Mouse (Mus musculus) ZHBTc4 (cell line): ENCODE data around the gene Clptm1.

Experiments used
- DNase-seq: peaks from one replicate; pipeline ENCODE4 v3.0.0-alpha.2; 2011; ENCODE audit warnings: low read depth, low spot score

Gene Clptm1

DNA sequence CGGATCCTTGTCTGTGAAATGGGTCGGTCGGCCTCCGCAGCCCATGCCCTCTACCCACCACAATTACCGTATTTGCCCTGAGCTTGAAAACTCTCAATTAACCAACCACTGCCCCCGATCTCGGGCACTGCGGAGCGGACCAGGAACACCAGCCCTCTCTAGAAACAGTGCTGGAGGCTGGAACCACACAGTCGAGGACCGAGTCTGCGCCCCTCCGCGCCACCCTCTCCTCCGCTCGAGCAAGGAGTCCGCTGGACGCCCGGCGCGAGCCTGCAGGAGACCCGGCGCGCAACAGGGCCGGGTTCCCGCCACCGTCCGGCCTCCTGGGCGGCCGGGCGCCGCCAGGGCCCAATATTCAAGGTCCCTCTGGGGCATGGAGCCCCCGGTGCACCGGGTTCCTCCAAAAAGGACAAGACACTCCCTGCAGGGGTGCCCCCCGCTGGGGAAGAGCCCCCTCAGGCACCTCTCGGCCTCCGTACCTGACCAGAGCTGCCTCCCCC, 328 bp downstream of the Clptm1 start:
- no peak for DNase-seq

DNA sequence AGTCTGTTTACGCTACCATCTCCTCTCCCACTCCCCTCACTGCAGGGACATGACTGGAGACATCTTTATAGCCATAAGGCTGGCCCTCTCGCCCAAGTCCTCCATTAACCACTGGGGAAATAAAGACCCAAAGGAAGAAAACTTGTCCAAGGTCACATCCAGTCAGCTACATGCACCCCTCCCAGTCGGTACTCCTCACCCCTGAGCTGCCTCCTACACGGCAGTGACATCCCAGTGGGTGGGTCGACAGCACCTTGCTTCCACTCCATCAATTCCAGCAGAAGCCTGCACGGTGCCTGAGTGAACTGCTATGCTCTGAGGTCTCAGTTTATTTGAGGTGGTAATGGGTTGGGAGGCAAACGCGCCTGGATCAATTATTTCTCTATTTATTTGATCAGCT, 893 bp downstream of the Clptm1 start:
- peak; percentile 44 for DNase-seq

DNA sequence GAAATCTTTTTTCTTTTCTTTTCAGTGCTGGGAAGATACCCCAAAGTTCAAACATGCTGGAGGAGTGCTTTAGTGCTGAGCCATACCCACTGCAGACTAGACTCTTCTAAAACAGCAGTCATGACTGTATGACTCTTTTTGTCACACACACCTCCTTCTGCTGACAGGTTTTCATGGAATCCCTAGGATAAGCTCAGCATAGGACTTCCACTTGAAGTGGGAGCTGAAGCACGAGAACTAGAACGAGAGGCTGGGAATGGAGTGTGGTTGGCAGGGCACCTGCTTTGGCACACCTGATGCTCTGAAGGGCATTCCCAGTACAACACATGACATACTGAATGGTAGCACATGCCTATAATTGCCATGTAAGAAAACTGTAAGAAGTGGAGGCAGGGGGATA, 12.2 kb downstream of the Clptm1 start:
- DNase-seq, result no peak

- DNase-seq, result no peak
Observed at GRCm38 (mm10) chr7:19651063-19651786, 13.6 kb downstream of the Clptm1 start.

DNA sequence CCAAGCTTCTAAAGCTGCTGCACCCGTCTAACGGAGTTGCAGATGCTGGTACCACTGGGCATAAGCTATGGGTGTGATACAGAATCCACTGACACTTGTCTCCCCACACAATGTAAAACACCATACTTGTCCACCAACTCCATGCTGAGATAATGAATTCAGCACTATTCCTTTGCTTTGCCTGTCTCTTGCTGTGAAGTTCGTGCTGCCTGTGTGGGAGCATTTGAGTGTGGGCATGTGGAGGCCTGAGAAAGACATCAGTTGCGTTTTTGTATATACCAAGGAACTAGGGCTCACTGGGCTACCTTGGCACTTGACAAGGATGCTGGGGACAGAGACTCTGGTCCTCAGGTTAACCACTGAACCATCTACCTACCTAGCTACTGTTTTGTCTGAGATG, 23.6 kb downstream of the Clptm1 start:
- DNase-seq, result no peak

- no peak for DNase-seq
Observed at GRCm38 (mm10) chr7:19635074-19635827, 29.6 kb downstream of the Clptm1 start.

- DNase-seq, result no peak
Observed at GRCm38 (mm10) chr7:19634591-19634990, 30.2 kb downstream of the Clptm1 start.

DNA sequence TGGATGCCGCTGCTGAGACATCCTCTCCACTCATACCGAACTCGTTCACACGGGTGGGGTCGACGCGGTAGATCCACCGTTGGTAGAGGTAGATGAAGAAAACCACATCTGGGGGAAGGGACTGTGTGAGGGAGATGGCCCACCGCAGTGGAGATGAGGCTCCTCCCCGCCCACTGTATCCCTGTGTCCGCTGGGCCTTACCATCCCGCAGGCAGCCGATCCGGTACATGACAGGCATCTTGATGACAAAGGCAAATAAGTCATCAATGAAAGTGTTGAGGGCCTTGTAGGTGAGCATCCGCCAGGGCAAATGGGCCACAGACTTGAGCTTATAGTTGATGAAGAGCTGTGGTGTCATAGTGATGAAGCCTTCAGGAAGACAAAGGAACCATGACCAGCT, 31.0 kb downstream of the Clptm1 start:
- no peak for DNase-seq

DNA sequence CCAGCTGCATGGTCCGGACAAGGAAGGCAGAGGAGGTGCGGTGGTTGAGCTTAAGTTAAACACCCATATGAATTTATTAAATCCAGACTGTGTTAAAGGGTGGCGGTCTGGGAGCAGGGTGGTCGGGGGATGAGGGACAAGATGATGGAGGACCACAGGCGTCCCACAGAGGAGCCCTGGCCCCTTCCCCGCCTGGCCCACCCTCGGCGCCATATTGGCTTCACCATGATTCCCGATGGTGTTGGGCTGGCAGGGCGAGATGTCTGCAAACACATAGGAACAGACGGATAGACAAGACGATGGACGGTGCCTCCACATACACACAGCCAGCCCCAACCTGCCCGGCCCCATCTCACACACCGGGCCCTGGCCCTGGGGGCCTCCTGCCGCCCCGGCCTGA, 31.6 kb downstream of the Clptm1 start:
- DNase-seq, result no peak

DNA sequence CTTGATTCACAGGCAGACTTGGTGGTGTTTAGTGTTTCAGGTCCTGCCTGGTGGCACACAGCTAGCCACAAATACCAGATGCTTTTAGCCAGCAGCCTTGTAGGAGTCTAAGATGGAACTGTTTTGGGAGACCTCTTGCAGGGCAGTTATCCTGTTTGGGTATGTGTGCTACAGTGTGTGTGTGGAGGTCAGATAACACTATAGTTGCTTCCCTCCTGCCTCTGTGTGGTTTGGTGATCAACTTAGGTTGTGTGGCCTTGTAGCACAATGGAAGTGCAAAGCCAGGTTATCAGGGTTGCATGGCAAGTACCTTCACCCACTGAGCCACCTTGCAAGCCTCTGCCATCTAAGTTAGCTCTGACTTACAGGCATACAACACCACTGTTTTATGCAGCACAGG, 32.1 kb downstream of the Clptm1 start:
- no peak for DNase-seq

- DNase-seq, result no peak
Observed at GRCm38 (mm10) chr7:19632275-19632674, 32.6 kb downstream of the Clptm1 start.

DNA sequence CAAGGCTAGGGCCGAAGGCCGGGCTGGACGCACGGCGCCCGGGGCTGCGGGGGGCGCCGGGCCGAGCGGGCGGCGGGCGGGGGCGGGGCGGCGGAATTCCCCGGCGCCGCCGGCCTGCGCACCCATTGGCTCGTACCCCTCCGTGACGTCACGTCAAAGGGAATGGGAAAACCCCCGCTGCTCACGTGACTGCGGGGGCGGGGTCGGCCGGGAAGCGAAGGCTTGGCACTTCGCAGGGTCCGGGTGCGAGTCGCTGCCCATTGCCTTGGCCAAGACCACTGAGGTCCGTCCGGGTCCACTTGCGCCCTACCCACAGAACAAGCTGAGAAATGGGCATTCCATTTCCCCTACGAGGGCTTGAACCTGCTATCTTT, 35.5 kb downstream of the Clptm1 start, which contains the start of gene Relb:
Gene Relb (minus strand): TSS at position 78 of the 374 bp plus-strand sequence.
- peak; percentile 96 for DNase-seq

DNA sequence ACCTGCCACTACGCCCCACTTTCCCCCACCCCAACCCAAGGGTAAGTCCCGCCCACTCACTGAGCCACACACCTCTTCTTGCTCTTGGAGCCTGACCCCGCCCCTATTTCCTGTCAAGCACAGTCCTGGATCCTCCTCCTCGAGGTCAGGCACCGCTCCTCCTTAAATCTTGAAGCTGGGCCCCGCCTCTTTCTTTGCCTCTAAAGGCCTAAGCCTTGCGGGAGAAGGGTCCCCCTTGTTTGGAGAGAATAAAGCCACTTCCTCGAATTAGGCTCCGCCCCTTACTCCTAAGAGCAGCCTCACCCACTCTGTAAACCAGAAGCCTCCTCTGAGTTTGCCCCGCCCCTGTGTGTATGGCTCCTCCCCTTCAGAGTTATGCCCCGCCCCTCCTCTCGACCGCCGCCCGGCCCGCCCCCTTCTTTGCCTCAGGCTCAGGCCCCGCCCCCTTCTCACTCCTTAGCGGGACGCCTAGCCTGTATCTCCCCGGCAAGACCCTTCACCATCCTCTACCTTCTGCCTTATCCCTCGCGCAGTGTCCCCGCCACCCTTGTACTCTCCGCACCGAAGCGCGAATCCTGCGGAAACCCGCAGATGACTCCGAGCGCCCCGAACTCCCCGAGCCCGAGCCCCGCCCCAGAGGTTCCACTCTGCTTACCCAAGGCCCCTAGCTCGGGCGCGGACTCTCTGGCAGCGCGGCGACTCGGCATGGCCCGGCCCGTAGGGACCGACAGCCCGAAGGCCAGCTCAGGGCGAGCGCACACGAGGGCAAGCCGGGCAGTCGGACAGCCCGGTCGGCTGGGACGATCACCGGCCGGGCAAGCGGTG, 36.1 kb downstream of the Clptm1 start:
- DNase-seq, result peak; percentile 100

DNA sequence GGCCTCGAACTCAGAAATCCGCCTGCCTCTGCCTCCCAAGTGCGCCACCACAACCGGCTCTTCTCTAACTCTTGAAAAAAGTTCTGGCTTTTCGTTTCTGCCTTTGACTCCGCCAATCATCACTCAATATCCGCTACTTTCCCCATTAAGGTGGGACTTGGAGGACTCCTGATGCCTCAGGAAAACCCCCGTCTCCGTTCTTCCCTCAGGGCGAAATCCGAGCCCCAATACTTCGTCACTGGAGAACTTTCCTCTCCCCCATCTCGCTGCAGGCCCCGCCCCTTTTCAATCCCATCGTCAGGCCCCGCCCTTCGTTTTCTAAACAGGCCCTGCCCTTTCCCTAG, 36.7 kb downstream of the Clptm1 start:
- no peak for DNase-seq

- no peak for DNase-seq
Observed at GRCm38 (mm10) chr7:19627721-19628120, 37.1 kb downstream of the Clptm1 start.

- no peak for DNase-seq
Observed at GRCm38 (mm10) chr7:19623433-19623832, 41.4 kb downstream of the Clptm1 start.

GRCm38 (mm10) chr7:19622241-19622640, 42.6 kb downstream of the Clptm1 start:
- peak; percentile 88 for DNase-seq

- DNase-seq, result no peak
Observed at GRCm38 (mm10) chr7:19620811-19621210, 44.0 kb downstream of the Clptm1 start.

DNA sequence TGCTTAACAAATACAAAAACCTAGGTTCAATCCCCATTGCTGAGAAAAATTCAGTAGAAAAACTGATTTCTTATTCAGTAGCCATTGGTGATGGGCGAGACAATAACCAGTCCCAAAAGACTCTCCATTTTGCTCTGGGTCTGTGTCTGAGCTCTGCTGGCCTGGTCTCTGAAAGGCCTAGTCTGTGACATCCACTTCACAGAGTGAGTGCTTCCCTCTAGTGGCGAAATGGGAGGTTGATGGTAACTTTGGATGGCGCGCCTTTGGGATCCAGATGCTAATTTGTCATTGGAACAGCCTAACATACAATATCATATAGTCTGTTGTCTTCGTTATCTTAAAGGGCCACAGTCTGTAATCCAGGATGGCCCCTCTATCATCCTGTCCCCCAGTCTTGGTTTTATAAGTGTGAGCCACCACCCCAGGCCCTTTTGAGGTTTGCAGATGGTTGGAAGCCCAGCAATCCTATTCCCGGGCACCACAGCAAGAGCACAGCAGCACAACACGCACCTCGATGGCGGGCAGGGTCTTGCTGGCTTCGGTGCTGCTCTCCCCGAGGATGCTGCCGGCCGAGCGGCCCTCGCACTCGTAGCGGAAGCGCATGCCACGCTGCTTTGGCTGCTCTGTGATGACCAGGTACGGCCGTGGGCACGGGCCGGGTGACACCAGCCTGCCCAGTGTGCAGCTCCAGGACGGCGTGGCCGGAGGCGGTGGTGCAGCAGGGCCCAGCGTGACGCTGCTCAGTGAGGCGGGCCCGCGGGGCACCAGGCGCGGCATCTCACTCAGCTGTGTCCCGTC, 45.6 kb downstream of the Clptm1 start:
- DNase-seq, result peak; percentile 90

- no peak for DNase-seq
Observed at GRCm38 (mm10) chr7:19615036-19615577, 49.7 kb downstream of the Clptm1 start.

- DNase-seq, result peak; percentile 50
Observed at GRCm38 (mm10) chr7:19610969-19611368, 53.9 kb downstream of the Clptm1 start.
